Mouse (Mus musculus) spleen, adult 18-20 months (tissue): ENCODE measurements at regions not wholly inside any gene's neighbourhood (a gene's known extent, or its start where the extent isn't known, plus 50 kb on each side); places are given as distances from the start of the nearest gene placed in this dataset.
"Not testable (repeated sequence)": the region's sequence is repeated elsewhere in the genome, so short reads cannot be mapped to it uniquely, and the experiment has no call there.

Experiments used
- DNase-seq, 2 experiments: peaks; one replicate each; pipeline ENCODE4 v3.0.0; 2022; ENCODE audit warnings: mixed read lengths in 2 of 2

- no peak for DNase-seq
Measured at GRCm38 (mm10) chr2:100918122-100918521, 706.4 kb upstream of the Rag2 start.

- DNase-seq: no peak
Measured at GRCm38 (mm10) chr2:100919537-100920212, 704.8 kb upstream of the Rag2 start.

GRCm38 (mm10) chr2:100948632-100949031 lies 675.9 kb upstream of the Rag2 start:
- DNase-seq: not testable (repeated sequence)

GRCm38 (mm10) chr2:100959412-100959811 lies 665.1 kb upstream of the Rag2 start:
- DNase-seq: no peak

- DNase-seq: no peak
Measured at GRCm38 (mm10) chr2:100964584-100964983, 659.9 kb upstream of the Rag2 start.

- no peak for DNase-seq
Measured at GRCm38 (mm10) chr2:100977202-100977601, 647.3 kb upstream of the Rag2 start.

GRCm38 (mm10) chr2:100982362-100982761 lies 642.2 kb upstream of the Rag2 start:
- no peak for DNase-seq

GRCm38 (mm10) chr2:101015353-101015752 lies 609.2 kb upstream of the Rag2 start:
- no peak for DNase-seq

- no peak for DNase-seq
Measured at GRCm38 (mm10) chr2:101019384-101019783, 605.1 kb upstream of the Rag2 start.

- DNase-seq: no peak
Measured at GRCm38 (mm10) chr2:101021515-101021914, 603.0 kb upstream of the Rag2 start.

GRCm38 (mm10) chr2:101043050-101043449 lies 581.5 kb upstream of the Rag2 start:
- DNase-seq: no peak

GRCm38 (mm10) chr2:101062939-101063338 lies 561.6 kb upstream of the Rag2 start:
- no peak for DNase-seq

- no peak for DNase-seq
Measured at GRCm38 (mm10) chr2:101074990-101075389, 549.5 kb upstream of the Rag2 start.

GRCm38 (mm10) chr2:101080231-101080630 lies 544.3 kb upstream of the Rag2 start:
- DNase-seq: no peak

GRCm38 (mm10) chr2:101083813-101084212 lies 540.7 kb upstream of the Rag2 start:
- no peak for DNase-seq

- no peak for DNase-seq
Measured at GRCm38 (mm10) chr2:101084648-101085047, 539.9 kb upstream of the Rag2 start.

- no peak for DNase-seq
Measured at GRCm38 (mm10) chr2:101107183-101107872, 517.2 kb upstream of the Rag2 start.

GRCm38 (mm10) chr2:101136867-101137266 lies 487.7 kb upstream of the Rag2 start:
- no peak for DNase-seq

GRCm38 (mm10) chr2:101139931-101140330 lies 484.6 kb upstream of the Rag2 start:
- DNase-seq: no peak

- no peak for DNase-seq
Measured at GRCm38 (mm10) chr2:101156755-101157271, 467.7 kb upstream of the Rag2 start.

- DNase-seq: no peak
Measured at GRCm38 (mm10) chr2:101159276-101159675, 465.2 kb upstream of the Rag2 start.

GRCm38 (mm10) chr2:101165942-101166341 lies 458.6 kb upstream of the Rag2 start:
- DNase-seq: no peak

- no peak for DNase-seq
Measured at GRCm38 (mm10) chr2:101172806-101173205, 451.7 kb upstream of the Rag2 start.

- DNase-seq: no peak
Measured at GRCm38 (mm10) chr2:101175124-101175523, 449.4 kb upstream of the Rag2 start.
